Mouse (Mus musculus): ENCODE data around the gene Rtel1. TPM values are rescaled to one million over a fixed set of nuclear protein-coding genes. Genes with fewer than 3 reads are reported as not detected.

Gene Rtel1
- polyA plus RNA-seq, 1 experiment, result 6.1 TPM

DNA sequence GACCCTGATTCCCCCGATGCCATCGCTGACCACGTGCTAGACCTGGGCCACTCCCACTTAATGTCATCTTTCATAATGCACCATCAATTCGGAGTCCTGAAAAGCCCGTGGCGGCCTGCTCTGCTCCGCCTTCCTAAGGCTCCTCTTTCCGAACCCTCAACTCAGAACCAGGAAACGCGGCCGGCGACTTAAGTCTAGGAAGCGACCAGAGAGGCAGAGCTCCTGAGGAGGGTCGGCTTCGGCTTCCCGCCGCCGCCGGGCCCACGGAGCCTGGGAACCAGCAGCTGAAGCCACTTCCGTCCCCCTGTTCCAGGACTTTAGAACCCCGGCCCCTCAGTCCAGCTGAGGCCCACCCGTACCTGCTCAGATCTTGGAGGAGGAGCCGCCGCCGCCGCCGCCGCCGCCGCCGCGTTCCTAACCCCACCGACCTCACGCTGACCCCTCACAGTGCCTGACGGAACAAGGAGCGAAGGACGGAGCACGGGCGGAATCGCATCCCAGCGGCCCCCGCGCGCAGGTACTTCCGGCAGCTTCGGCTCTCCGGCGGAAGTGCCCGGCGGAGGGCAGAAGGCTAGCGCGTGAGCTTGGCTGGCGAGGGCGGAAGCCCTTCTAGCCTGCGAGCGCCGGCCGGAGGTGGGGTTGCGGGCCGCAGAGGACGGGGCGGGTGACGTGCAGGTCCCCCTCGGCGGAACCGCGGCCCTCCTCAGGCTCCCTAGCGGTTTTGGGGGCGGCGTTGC, 45.5 kb downstream of the Rtel1 start, which contains the start of the genes Zgpat and Arfrp1:
Zgpat (plus strand) TSS at position 69 of the 737 bp plus-strand sequence.
Arfrp1 (minus strand) TSS at position 545 of the 737 bp plus-strand sequence.
- H3K4me3 ChIP-seq (replicated peaks), result peak within 1 kb of the TSS; percentile 94
- H3K4me1 ChIP-seq, result peaks cover 57% of the 10 kb centered on the region
- TF ChIP-seq GATA1 (IDR thresholded peaks at IDR 0.05; ENCODE audit: borderline replicate concordance, low read length) (no peak), FLI1 (IDR thresholded peaks at IDR 0.05; ENCODE audit: low read length) (no peak)
- H3K27me3 ChIP-seq (replicated peaks), result no peaks in the 10 kb centered on the region
- H3K36me3 ChIP-seq (replicated peaks; ENCODE audit: low read length), result peaks cover 48% of the 10 kb centered on the region
- no peaks in the 10 kb centered on the region for H3K9me3 ChIP-seq

DNA sequence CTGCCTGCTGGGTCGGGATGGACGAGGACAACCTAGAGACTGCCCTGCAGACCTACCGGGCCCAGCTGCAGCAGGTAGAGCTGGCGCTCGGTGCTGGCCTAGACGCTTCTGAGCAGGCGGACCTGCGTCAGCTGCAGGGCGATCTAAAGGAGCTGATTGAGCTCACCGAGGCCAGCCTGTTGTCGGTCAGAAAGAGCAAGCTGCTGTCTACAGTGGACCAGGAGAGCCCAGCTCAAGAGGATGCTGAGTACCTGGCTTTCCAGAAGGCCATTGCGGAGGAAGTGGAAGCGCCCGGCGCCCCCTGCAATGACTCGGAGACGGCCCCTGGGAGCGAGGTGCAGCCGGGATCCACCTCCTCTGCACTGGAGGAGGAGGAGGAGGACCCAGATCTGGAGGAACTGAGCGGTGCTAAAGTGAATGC, 46.1 kb downstream of the Rtel1 start:
- H3K36me3 ChIP-seq (replicated peaks; ENCODE audit: low read length), result peaks cover 46% of the 10 kb centered on the region

DNA sequence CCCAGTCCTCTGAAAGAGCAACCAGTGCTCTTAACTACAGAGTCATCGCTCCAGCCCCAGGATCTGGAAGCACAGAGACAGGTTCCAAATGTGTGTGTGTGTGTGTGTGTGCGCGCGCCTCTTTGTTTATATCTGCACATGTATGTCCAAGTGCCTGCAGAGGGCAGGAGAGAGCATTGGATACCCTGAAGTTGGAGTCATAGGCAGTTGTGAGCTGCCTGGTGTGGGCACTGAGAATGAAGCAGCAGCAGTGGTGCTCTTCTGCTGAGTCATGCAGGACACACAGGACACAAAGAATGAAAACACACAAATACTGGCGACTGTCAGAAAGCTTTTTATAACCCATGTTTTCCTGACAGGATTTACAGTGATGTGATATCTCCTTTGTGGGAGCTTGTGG, 50.5 kb downstream of the Rtel1 start:
- H3K36me3 ChIP-seq (replicated peaks; ENCODE audit: low read length), result peaks cover 44% of the 10 kb centered on the region
- TF ChIP-seq FLI1 (IDR thresholded peaks at IDR 0.05; ENCODE audit: low read length) (no peak), GATA1 (IDR thresholded peaks at IDR 0.05; ENCODE audit: borderline replicate concordance, low read length) (no peak)

More for the DNA sequence above, 46.1 kb downstream of the Rtel1 start:
- Histone ChIP-seq H3K4me3 (replicated peaks) (peak overlapping the region; percentile 94), H3K9me3 (no peaks in the 10 kb centered on the region), H3K4me1 (peaks cover 64% of the 10 kb centered on the region), H3K27me3 (replicated peaks) (no peaks in the 10 kb centered on the region)
- TF ChIP-seq FLI1 (IDR thresholded peaks at IDR 0.05; ENCODE audit: low read length) (no peak), GATA1 (IDR thresholded peaks at IDR 0.05; ENCODE audit: borderline replicate concordance, low read length) (no peak)

DNA sequence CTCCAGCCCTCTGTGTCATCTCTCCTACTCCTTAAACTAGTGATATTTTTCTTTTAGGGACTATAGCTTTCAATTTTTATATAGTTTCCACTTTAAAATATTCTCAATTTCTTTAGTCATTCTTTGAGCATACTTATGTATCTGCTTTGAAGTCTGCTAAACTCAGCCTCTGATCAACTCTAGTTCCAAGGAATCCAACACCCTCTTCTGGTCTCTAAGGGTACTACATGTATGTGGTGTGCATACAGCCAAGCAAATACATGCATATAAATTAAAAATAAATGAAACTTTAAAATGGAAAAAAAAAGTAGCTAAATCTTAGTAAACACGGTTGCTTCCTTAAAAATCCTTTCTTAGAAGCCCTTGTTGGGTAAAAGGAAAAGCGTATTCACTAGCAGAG, 56.2 kb downstream of the Rtel1 start:
- Histone ChIP-seq H3K9me3 (no peaks in the 10 kb centered on the region), H3K4me1 (peaks cover 58% of the 10 kb centered on the region), H3K36me3 (replicated peaks; ENCODE audit: low read length) (peaks cover 56% of the 10 kb centered on the region), H3K4me3 (replicated peaks) (no peak overlapping the region), H3K27me3 (replicated peaks) (no peaks in the 10 kb centered on the region)
- TF ChIP-seq FLI1 (IDR thresholded peaks at IDR 0.05; ENCODE audit: low read length) (no peak), GATA1 (IDR thresholded peaks at IDR 0.05; ENCODE audit: borderline replicate concordance, low read length) (no peak)

More for the DNA sequence above, 50.5 kb downstream of the Rtel1 start:
- Histone ChIP-seq H3K27me3 (replicated peaks) (no peaks in the 10 kb centered on the region), H3K4me3 (replicated peaks) (peak overlapping the region; percentile 48), H3K4me1 (peaks cover 65% of the 10 kb centered on the region), H3K9me3 (no peaks in the 10 kb centered on the region)

DNA sequence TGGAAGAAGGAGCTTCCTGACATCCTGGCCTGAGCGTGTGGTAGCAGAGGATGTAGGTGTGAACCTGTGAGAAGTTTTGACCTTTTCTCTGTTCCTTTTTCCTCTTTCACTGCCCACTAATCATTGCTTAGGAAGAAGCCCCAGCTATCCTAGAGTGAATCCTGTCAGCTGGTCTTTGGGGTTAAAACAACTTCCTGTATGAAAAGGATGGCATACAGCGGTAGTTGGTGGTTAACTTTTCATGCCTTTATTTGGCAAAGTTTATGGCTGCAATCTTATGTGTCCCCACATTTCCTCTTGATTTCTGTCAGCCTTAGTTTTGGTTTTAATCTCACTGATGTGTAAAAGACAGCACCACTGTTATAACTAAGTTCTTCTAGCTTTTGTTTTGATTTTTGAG, 57.7 kb downstream of the Rtel1 start:
- no peak for TF ChIP-seq FLI1 (IDR thresholded peaks at IDR 0.05; ENCODE audit: low read length)

DNA sequence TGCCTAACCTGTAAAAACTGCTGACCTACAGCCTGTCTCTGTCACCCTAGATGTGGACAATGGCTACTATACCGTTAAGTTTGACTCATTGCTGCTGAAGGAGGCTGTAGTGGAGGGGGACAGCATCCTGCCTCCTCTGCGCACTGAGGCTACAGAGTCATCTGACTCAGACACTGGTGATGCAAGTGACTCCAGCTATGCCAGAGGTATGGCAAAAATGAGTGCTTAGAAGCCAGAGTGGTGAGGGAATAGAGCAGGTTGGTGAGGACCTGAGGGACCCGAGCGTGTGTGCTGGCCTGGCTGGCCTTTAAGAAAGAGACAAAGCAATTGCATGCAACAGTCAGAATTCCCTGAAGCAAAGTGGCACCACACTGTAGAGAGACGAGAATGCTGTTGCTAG, 59.2 kb downstream of the Rtel1 start:
- no peaks in the 10 kb centered on the region for H3K27me3 ChIP-seq (replicated peaks)
- no peaks in the 10 kb centered on the region for H3K9me3 ChIP-seq
- peaks cover 68% of the 10 kb centered on the region for H3K36me3 ChIP-seq (replicated peaks; ENCODE audit: low read length)
- H3K4me3 ChIP-seq (replicated peaks), result no peak overlapping the region
- no peak for TF ChIP-seq GATA1 (IDR thresholded peaks at IDR 0.05; ENCODE audit: borderline replicate concordance, low read length)
- no peak for TF ChIP-seq FLI1 (IDR thresholded peaks at IDR 0.05; ENCODE audit: low read length)
- peaks cover 48% of the 10 kb centered on the region for H3K4me1 ChIP-seq

More for the DNA sequence above, 57.7 kb downstream of the Rtel1 start:
- H3K27me3 ChIP-seq (replicated peaks), result no peaks in the 10 kb centered on the region
- peaks cover 60% of the 10 kb centered on the region for H3K36me3 ChIP-seq (replicated peaks; ENCODE audit: low read length)
- no peaks in the 10 kb centered on the region for H3K9me3 ChIP-seq
- peaks cover 57% of the 10 kb centered on the region for H3K4me1 ChIP-seq
- peak overlapping the region; percentile 12 for H3K4me3 ChIP-seq (replicated peaks)

DNA sequence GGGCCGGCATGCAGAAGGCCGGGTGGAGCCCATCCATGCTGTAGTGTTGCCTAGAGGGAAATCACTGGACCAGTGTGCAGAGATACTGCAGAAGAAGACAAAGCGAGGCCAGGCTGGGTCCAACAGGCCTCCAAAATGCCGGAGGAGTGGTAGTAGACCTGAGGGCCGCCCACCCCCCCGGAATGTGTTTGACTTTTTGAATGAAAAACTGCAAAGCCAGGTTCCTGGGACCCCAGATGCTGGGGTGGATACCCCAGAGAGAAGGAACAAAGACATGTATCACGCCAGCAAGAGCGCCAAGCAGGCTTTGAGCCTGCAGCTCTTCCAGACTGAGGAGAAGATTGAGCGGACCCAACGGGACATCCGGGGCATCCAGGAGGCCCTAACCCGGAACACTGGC, 60.2 kb downstream of the Rtel1 start, which contains the start of gene Lime1:
Lime1 (plus strand) TSS at position 301 of the 400 bp plus-strand sequence.
- Histone ChIP-seq H3K27me3 (replicated peaks) (no peaks in the 10 kb centered on the region), H3K36me3 (replicated peaks; ENCODE audit: low read length) (peaks cover 74% of the 10 kb centered on the region), H3K9me3 (no peaks in the 10 kb centered on the region), H3K4me3 (replicated peaks) (no peak within 1 kb of the TSS), H3K4me1 (peaks cover 40% of the 10 kb centered on the region)
- TF ChIP-seq FLI1 (IDR thresholded peaks at IDR 0.05; ENCODE audit: low read length) (no peak), GATA1 (IDR thresholded peaks at IDR 0.05; ENCODE audit: borderline replicate concordance, low read length) (no peak)

DNA sequence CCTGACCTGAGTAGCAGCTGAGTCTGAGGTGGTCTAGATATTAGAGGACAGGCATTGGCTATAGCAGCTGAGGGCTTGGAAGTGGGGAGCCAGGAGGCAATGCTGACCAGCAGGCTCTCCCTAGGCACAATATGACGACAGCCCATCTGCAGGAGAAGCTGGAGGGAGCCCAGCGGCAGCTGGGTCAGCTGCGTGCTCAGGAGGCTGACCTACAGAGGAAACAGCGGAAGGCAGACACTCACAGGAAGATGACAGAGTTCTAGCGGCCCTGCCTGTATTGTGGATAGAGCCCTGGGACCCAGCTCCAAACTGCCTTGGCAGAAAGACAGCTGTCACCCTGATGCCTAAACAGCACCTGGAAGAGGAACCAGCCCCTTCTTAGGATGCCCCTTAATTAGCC, 60.7 kb downstream of the Rtel1 start:
- H3K9me3 ChIP-seq, result no peaks in the 10 kb centered on the region
- no peaks in the 10 kb centered on the region for H3K27me3 ChIP-seq (replicated peaks)
- peaks cover 35% of the 10 kb centered on the region for H3K4me1 ChIP-seq
- no peak for TF ChIP-seq GATA1 (IDR thresholded peaks at IDR 0.05; ENCODE audit: borderline replicate concordance, low read length)
- H3K36me3 ChIP-seq (replicated peaks; ENCODE audit: low read length), result peaks cover 74% of the 10 kb centered on the region
- no peak overlapping the region for H3K4me3 ChIP-seq (replicated peaks)

DNA sequence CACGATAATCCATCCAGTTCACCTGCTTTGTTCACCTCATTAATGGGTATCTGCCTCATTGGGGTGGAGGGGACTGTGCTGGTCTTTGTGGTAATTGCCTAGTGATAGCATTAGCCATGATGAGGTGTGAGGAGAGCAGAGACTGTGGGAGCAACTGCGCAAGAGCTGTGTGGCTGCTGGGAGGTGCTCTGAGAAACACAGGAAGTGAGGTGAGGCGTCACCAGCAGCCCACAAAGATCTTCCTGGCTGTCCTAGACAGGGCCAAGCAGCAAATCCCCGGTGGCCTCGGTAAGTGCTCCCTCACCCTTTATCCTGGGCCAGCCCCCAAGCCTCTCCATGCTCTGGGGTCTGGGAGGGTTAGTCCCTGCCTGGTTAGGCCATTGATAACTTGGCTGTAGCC, 61.6 kb downstream of the Rtel1 start:
- peaks cover 28% of the 10 kb centered on the region for H3K4me1 ChIP-seq
- H3K4me3 ChIP-seq (replicated peaks), result no peak overlapping the region
- TF ChIP-seq FLI1 (IDR thresholded peaks at IDR 0.05; ENCODE audit: low read length) (no peak), GATA1 (IDR thresholded peaks at IDR 0.05; ENCODE audit: borderline replicate concordance, low read length) (no peak)
- H3K36me3 ChIP-seq (replicated peaks; ENCODE audit: low read length), result peaks cover 83% of the 10 kb centered on the region
- H3K27me3 ChIP-seq (replicated peaks), result no peaks in the 10 kb centered on the region
- H3K9me3 ChIP-seq, result no peaks in the 10 kb centered on the region

DNA sequence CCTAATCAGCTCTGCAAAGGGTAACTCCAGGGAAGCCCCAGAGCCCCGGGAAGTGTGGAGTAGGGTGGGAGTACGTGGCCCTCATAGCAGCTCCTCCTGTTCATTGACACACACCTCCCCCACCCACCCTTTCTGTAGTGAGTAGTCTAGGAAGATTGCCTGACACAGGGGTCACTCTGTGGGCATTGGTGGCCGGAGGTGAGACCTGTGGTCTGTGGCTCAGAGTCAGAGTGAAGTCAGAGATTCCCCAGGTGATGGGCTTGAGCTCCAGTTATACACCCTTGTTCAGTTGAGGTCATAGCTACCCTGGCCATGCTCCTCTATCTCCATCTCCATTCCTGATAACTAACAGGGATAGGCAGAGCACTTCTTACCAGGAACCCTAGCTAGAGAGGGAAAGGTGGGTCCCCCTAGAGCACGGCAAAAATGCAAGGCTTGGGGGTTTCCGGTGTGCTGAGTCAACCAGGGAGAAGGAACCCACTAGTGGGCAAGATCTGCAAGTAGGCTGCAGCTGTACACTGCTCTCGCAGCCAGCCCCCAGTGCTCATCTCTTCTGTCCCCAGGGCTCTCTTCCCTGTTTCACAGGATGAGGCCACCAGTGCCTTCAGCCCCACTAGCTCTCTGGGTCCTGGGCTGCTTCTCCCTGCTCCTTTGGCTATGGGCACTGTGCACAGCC, 62.2 kb downstream of the Rtel1 start:
- Histone ChIP-seq H3K9me3 (no peaks in the 10 kb centered on the region), H3K36me3 (replicated peaks; ENCODE audit: low read length) (peaks cover 89% of the 10 kb centered on the region), H3K4me1 (peaks cover 22% of the 10 kb centered on the region), H3K4me3 (replicated peaks) (no peak overlapping the region), H3K27me3 (replicated peaks) (no peaks in the 10 kb centered on the region)
- no peak for TF ChIP-seq GATA1 (IDR thresholded peaks at IDR 0.05; ENCODE audit: borderline replicate concordance, low read length)
- TF ChIP-seq FLI1 (IDR thresholded peaks at IDR 0.05; ENCODE audit: low read length), result no peak

Data from megakaryocyte, embryonic 14.5 days (primary cell).